Mouse (Mus musculus) small intestine, adult 2 months (tissue): Measurements from ENCODE around the gene Errfi1. TPM values are rescaled to one million over a fixed set of nuclear protein-coding genes. Genes with fewer than 3 reads are reported as not detected.

ENCODE experiments used
- H3K27ac ChIP-seq: fragments of 200-500 bp; 2 replicates; pipeline ENCODE4 v1.5.1; 2012; ENCODE audit warnings: low read depth, low read length, control low read depth, inconsistent platforms; ENCODE audit not compliant: insufficient read depth
- H3K27me3 ChIP-seq: fragments of 200-500 bp; 2 replicates; pipeline ENCODE4 v1.6.1; 2012; ENCODE audit warnings: mild to moderate bottlenecking, moderate library complexity, low read length, inconsistent platforms; ENCODE audit not compliant: control insufficient read depth, insufficient read depth
- H3K36me3 ChIP-seq: fragments of 200-500 bp; 2 replicates; pipeline ENCODE4 v1.6.1; 2012; ENCODE audit warnings: mild to moderate bottlenecking, low read length, control low read depth, inconsistent platforms; ENCODE audit not compliant: control insufficient read depth, insufficient read depth
- H3K4me1 ChIP-seq: fragments of 200-500 bp; 2 replicates; pipeline ENCODE4 v1.6.1; 2012; ENCODE audit warnings: low read length, inconsistent platforms, mixed read lengths; ENCODE audit not compliant: control insufficient read depth, insufficient read depth, insufficient read length
- H3K4me3 ChIP-seq: fragments of 200-500 bp; 2 replicates; pipeline ENCODE4 v1.5.1; 2012; ENCODE audit warnings: low read depth, mild to moderate bottlenecking, control low read depth, inconsistent platforms, low read length, moderate library complexity
- CTCF ChIP-seq: fragments of 200-500 bp; IDR thresholded peaks from 2 replicates; pipeline ENCODE4 v1.5.1; 2012; ENCODE audit warnings: low read depth, mild to moderate bottlenecking, control low read depth, inconsistent platforms, low read length, moderate library complexity, mixed read lengths; ENCODE audit not compliant: insufficient replicate concordance, insufficient read length; ENCODE audit errors: extremely low read depth
- POLR2A ChIP-seq: fragments of 200-500 bp; IDR thresholded peaks from 2 replicates; pipeline ENCODE4 v1.6.1; 2012; ENCODE audit warnings: low read depth, mild to moderate bottlenecking, control low read depth, inconsistent platforms, low read length, moderate library complexity
- WGBS: fragments of 180-500 bp; shearing (Covaris S2); methylation state at CpG from one replicate; pipeline ENCODE4 v1.1.7; 2018; 5-methylcytosine and 5-hydroxymethylcytosine counted together
- polyA plus RNA-seq: library from polyadenylated mRNA; depleted of rRNA; stranded (reverse); fragments of >200 nt; gene quantifications from 2 replicates; pipeline ENCODE4 v1.2.3, GENCODE M21; 2012

Errfi1 gene
- polyA plus RNA-seq, 1 experiment = 26.7 TPM

- Histone ChIP-seq H3K4me1 (peaks cover 6% of the 10 kb centered on the region; the same call in 1 of the 2 replicates), H3K27ac (no peak overlapping the region), H3K36me3 (no peaks in the 10 kb centered on the region), H3K4me3 (no peak overlapping the region), H3K27me3 (no peaks in the 10 kb centered on the region)
- 97% methylated on average over 22 of the region's 22 CpGs for WGBS
- TF ChIP-seq CTCF (no peak), POLR2A (no peak)
These were observed 25.9 kb downstream of the Errfi1 start for GRCm38 (mm10) chr4:150879631-150880030.

- Histone ChIP-seq H3K36me3 (no peaks in the 10 kb centered on the region), H3K27ac (no peak overlapping the region), H3K4me1 (peaks cover 6% of the 10 kb centered on the region; the same call in 1 of the 2 replicates), H3K27me3 (no peaks in the 10 kb centered on the region), H3K4me3 (no peak overlapping the region)
- 92% methylated on average over 5 of the region's 5 CpGs for WGBS
- TF ChIP-seq POLR2A (no peak), CTCF (no peak)
These were observed 26.6 kb downstream of the Errfi1 start for GRCm38 (mm10) chr4:150880364-150880763.

- Histone ChIP-seq H3K4me3 (no peak overlapping the region), H3K4me1 (peaks cover 6% of the 10 kb centered on the region; the same call in 1 of the 2 replicates), H3K27me3 (no peaks in the 10 kb centered on the region), H3K27ac (no peak overlapping the region), H3K36me3 (no peaks in the 10 kb centered on the region)
- TF ChIP-seq POLR2A = no peak
- no peak for TF ChIP-seq CTCF
- WGBS = 81% methylated on average over 5 of the region's 5 CpGs
These were observed 28.9 kb downstream of the Errfi1 start for GRCm38 (mm10) chr4:150882632-150883031.

- Histone ChIP-seq H3K4me1 (peaks cover 5% of the 10 kb centered on the region), H3K36me3 (no peaks in the 10 kb centered on the region), H3K4me3 (no peak overlapping the region), H3K27me3 (no peaks in the 10 kb centered on the region), H3K27ac (no peak overlapping the region)
- 93% methylated on average over 5 of the region's 5 CpGs for WGBS
- TF ChIP-seq CTCF = no peak
- TF ChIP-seq POLR2A = no peak
These were observed 34.2 kb downstream of the Errfi1 start for GRCm38 (mm10) chr4:150887903-150888302.

DNA sequence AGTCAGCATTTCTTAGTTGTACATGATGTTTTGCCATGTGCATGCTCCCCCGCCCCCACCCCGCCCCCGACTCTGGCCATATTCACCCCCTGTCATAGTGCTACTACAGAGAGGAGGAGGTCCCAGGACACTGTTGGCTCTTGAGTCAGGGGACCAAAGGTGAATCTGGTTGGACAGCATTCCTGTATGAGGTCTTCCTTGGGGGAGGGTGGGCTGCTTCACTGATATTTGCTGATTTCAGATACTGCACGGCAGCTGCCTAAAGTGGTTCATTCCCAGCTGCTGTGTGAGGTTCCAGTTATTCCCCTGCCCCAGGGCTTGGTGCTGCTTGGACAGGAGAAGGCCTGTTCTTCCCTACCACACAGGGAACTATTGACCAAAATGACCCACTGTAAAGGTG lies 34.8 kb downstream of the Errfi1 start:
- H3K27me3 ChIP-seq = no peaks in the 10 kb centered on the region
- no peak for TF ChIP-seq POLR2A
- TF ChIP-seq CTCF = no peak
- H3K27ac ChIP-seq = no peak overlapping the region
- no peak overlapping the region for H3K4me3 ChIP-seq
- peaks cover 5% of the 10 kb centered on the region for H3K4me1 ChIP-seq
- H3K36me3 ChIP-seq = no peaks in the 10 kb centered on the region
- 86% methylated on average over 4 of the region's 4 CpGs for WGBS

- H3K36me3 ChIP-seq = no peaks in the 10 kb centered on the region
- no peak for TF ChIP-seq POLR2A
- TF ChIP-seq CTCF = no peak
- H3K27me3 ChIP-seq = no peaks in the 10 kb centered on the region
- 15% methylated on average over 20 of the region's 20 CpGs for WGBS
- H3K4me1 ChIP-seq = peaks cover 5% of the 10 kb centered on the region
- H3K27ac ChIP-seq = peak overlapping the region; percentile 29; the same call in 1 of the 2 replicates
- H3K4me3 ChIP-seq = peak overlapping the region; percentile 48
These were observed 35.7 kb downstream of the Errfi1 start for GRCm38 (mm10) chr4:150889273-150889954.

GRCm38 (mm10) chr4:150889955-150890315 lies 36.2 kb downstream of the Errfi1 start:
- H3K4me1 ChIP-seq = peaks cover 5% of the 10 kb centered on the region

More at GRCm38 (mm10) chr4:150889955-150890315, 36.2 kb downstream of the Errfi1 start:
- no peaks in the 10 kb centered on the region for H3K36me3 ChIP-seq
- H3K27ac ChIP-seq = peak overlapping the region; percentile 29; the same call in 1 of the 2 replicates
- 15% methylated on average over 13 of the region's 13 CpGs for WGBS
- peak overlapping the region; percentile 48 for H3K4me3 ChIP-seq
- no peak for TF ChIP-seq CTCF
- no peak for TF ChIP-seq POLR2A
- H3K27me3 ChIP-seq = no peaks in the 10 kb centered on the region
